Mouse (Mus musculus) liver, adult 2 months (tissue): Measurements from ENCODE around the gene Smarcd3.

ENCODE experiments used
- CTCF ChIP-seq: fragments of 200-500 bp; IDR thresholded peaks from 2 replicates; pipeline ENCODE4 v1.5.1; 2011; ENCODE audit warnings: low read depth, low read length, control low read depth
- POLR2A ChIP-seq: fragments of 200-500 bp; IDR thresholded peaks from 2 replicates; pipeline ENCODE4 v1.6.1; 2011; ENCODE audit warnings: low read length, control low read depth; ENCODE audit not compliant: insufficient read depth; ENCODE audit errors: extremely low read depth

DNA sequence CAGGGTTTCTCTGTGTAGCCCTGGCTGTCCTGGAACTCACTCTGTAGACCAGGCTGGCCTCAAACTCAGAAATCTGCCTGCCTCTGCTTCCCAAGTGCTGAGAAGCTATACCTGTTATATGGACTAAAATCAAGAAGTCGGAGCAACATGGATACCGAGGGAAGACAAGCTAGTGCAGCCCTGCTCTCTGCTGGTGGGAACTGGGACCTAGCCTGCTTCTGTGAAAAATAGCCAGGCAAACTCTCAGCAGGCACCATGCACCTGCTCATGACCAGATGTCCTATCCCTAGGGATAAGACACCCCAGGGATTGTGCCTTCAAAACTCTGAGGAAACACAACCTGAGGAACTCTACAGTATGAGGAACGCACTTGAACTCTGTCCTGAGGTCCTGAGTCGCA, 12.8 kb upstream of the Smarcd3 start:
- TF ChIP-seq POLR2A (no peak), CTCF (no peak)
